Mouse (Mus musculus): ENCODE measurements around the gene B3gnt9. TPM values are rescaled to one million over a fixed set of nuclear protein-coding genes. Genes with fewer than 3 reads are reported as not detected.
A peak's percentile ranks its signal among the peaks of the same experiment; 100 is the strongest.

Gene B3gnt9
- polyA plus RNA-seq (2015; fragmentation: Nextera tagmentation; extraction: Ambion mirVana), result 45.5 and 49.2 TPM in 2 replicates

DNA sequence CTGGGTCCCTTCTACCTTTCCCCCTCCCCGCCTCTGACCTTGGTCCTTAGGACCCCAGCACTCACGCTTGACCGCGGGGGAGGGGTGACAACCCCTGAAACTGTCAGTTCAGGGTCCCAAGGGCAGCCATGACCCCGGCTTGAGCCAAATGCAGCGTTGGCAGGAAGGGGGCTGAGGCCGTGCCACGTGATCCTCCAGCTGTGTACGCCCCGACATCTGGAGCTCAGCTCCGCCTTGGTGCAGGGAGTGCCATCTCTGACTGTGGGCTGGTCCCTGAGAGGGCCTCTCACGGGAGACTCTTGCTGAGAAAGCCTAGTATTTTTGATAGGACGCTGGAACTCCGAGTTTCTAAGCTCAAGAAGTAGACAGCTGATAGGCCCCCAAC is at the start of gene B3gnt9:
Gene B3gnt9 (minus strand): TSS at position 188 of the 385 bp plus-strand sequence.
- H3K4me1 ChIP-seq, result peaks cover 43% of the 10 kb centered on the region
- peak within 1 kb of the TSS; percentile 67 for H3K4me3 ChIP-seq (replicated peaks)
- peaks cover 33% of the 10 kb centered on the region for H3K36me3 ChIP-seq

DNA sequence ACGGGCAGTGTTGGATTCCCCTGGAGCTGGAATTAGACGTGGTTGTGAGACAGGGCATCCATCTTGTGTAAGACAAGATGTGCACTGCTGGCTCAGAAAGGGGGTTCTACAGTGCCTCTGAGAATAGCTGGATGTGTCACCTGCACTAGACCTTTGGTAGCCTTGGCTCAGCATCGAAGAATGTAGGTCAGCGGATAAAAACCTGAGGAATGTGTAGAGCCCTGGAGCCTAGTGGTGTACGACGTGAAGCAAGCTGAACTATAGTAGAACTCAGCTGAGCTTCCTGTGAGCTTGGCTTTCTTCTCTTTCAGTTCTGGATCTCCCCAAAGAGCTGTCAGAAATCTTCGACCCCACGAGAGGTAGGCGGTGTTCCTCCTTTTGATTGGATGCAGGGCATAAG is 48.9 kb upstream of the B3gnt9 start:
- no peaks in the 10 kb centered on the region for H3K27me3 ChIP-seq
- no peak overlapping the region for H3K9ac ChIP-seq
- H3K4me1 ChIP-seq, result peaks cover 31% of the 10 kb centered on the region
- peaks cover 66% of the 10 kb centered on the region for H3K36me3 ChIP-seq
- no peak for ATAC-seq (ENCODE audit: insufficient number of reproducible peaks, low FRiP score, low TSS enrichment, low read depth)
- 77% methylated on average over 9 of the region's 9 CpGs for WGBS
- no peaks in the 10 kb centered on the region for H3K9me3 ChIP-seq (replicated peaks)
- H3K27ac ChIP-seq (replicated peaks), result peak overlapping the region; percentile 87; the same call in 1 of the 2 replicates
- no peak overlapping the region for H3K4me2 ChIP-seq (replicated peaks)
- no peak overlapping the region for H3K4me3 ChIP-seq (replicated peaks)

More for the DNA sequence above, at the start of gene B3gnt9:
- under 1% methylated on average over 14 of the region's 14 CpGs for WGBS
- H3K27ac ChIP-seq (replicated peaks), result peak within 1 kb of the TSS; percentile 95
- H3K4me2 ChIP-seq (replicated peaks), result peak within 1 kb of the TSS; percentile 92
- peaks cover 26% of the 10 kb centered on the region for H3K27me3 ChIP-seq
- H3K9me3 ChIP-seq (replicated peaks), result no peaks in the 10 kb centered on the region
- peak within 1 kb of the TSS; percentile 73 for H3K9ac ChIP-seq
- ATAC-seq (ENCODE audit: insufficient number of reproducible peaks, low FRiP score, low TSS enrichment, low read depth), result peak; percentile 86

DNA sequence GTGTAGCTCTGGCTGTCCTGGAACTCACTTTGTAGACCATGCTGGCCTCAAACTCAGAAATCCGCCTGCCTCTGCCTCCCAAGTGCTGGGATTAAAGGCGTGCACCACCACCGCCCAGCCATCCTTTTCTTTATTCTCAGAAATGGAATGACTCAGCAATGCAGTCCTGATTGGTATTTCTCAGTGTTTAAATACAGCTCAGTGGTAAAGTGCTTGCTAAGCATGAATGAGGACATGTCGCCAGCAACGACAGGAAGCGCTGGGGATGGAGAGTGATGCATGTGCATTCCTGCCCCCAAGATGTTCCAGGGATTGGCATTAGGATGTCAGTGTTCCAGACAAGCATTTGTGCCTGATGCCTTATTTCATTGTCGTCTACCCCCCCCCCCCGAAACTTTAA is 48.4 kb upstream of the B3gnt9 start:
- Histone ChIP-seq H3K36me3 (peaks cover 61% of the 10 kb centered on the region), H3K4me2 (replicated peaks) (no peak overlapping the region), H3K4me3 (replicated peaks) (no peak overlapping the region), H3K27ac (replicated peaks) (no peak overlapping the region), H3K27me3 (no peaks in the 10 kb centered on the region), H3K9ac (no peak overlapping the region), H3K4me1 (peaks cover 36% of the 10 kb centered on the region), H3K9me3 (replicated peaks) (no peaks in the 10 kb centered on the region)
- WGBS, result 80% methylated on average over 8 of the region's 8 CpGs
- ATAC-seq (ENCODE audit: insufficient number of reproducible peaks, low FRiP score, low TSS enrichment, low read depth), result no peak

DNA sequence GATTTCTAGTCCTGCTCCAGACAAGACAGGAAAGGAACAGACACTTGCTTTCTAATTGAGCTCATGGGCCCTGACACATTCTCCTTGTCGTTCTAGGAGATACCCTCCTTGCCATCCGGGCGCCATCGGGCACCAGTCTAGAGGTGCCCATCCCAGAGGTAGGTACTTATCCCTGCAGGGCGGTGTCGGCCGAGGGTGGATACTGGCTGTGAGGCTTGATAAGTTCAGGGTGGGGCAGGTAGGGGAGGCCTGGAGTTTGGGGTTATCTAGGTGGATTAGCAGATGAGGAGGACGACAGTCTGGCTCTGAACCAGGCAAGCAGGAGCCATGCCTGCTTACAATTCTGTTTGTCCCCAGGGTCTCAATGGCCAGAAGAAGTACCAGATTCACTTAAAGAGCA is 45.0 kb upstream of the B3gnt9 start:
- peaks cover 29% of the 10 kb centered on the region for H3K4me1 ChIP-seq
- 91% methylated on average over 8 of the region's 8 CpGs for WGBS
- H3K27me3 ChIP-seq, result no peaks in the 10 kb centered on the region
- no peak overlapping the region for H3K4me3 ChIP-seq (replicated peaks)
- peaks cover 50% of the 10 kb centered on the region for H3K36me3 ChIP-seq
- no peak for ATAC-seq (ENCODE audit: insufficient number of reproducible peaks, low FRiP score, low TSS enrichment, low read depth)
- H3K27ac ChIP-seq (replicated peaks), result no peak overlapping the region
- no peak overlapping the region for H3K4me2 ChIP-seq (replicated peaks)
- no peaks in the 10 kb centered on the region for H3K9me3 ChIP-seq (replicated peaks)
- no peak overlapping the region for H3K9ac ChIP-seq

DNA sequence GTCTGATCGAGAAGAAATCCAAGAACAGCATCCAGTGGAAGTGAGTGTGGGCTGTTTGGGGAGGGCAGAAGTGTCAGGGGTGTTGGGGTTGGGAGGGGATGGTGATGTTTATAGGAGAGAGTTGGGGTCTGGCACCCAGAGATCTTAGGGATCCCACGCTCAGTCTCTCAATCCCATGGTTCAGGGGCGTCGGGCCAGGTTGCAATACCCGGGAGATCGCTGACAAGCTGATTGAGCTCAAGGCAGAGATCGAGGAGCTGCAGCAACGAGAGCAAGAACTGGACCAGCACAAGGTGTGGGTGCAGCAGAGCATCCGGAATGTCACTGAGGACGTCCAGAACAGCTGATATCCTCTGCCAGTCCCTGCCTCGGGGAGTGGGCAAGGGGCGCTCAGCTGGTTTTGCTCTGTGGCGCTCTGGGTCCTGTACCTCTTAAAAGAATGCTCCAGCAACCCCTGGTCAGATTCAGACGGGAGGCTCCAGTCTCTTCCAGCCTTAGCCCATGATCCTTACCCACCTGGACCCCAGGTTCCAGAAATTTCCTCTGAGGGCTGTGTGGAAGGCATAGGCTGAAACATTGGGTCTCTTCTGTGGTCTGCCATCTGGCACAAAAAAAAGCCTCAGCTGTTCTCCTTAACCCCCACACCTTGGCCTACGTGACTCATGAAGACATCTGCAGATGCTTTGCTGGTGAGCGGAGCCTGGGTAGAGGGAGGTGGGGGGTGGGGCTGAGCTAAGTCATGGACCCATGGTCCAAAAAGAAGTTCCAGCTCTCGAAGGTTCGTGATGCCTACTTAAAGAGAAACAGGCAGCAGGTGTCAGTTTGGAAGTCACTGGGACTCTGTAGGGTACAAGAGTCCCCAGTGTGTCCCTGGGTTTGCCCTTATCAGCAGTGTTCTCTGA is 43.6 kb upstream of the B3gnt9 start:
- 50% methylated on average over 18 of the region's 18 CpGs for WGBS
- peaks cover 40% of the 10 kb centered on the region for H3K36me3 ChIP-seq

DNA sequence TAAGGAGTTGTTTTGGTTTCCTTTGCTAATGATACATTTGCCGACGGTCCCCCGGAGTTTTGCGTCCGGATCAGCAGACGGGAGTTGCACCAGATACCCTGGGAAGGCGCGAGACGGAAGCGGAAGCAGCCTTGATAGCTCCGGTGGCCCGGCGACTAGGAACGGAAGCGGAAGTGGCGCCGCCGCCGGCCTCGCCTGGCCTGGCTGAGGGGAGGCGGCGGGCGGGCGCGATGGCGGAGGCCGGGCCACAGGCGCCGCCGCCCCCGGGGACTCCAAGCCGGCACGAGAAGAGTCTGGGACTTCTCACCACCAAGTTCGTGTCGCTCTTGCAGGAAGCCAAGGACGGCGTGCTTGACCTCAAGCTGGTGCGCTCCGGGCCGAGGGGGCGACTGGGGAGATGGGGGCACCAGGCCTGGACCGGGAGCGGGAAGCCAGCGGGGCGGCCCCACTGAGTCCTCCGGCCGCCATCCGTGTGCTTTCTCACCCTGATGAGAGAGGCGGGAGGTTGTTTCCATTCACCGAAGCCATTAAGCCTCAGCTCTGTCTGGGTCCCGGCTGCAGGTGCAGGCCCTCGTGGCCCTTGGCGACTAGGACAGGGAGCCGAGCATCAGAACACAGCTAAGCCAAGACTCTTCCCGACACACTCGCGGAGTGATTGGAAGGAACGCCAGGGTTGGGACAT is 42.7 kb upstream of the B3gnt9 start, which contains the start of gene E2f4:
Gene E2f4 (plus strand): TSS at position 153 of the 682 bp plus-strand sequence.
- Histone ChIP-seq H3K27ac (replicated peaks) (peak within 1 kb of the TSS; percentile 79), H3K4me3 (replicated peaks) (peak within 1 kb of the TSS; percentile 99), H3K27me3 (no peaks in the 10 kb centered on the region), H3K9me3 (replicated peaks) (no peaks in the 10 kb centered on the region), H3K4me1 (peaks cover 18% of the 10 kb centered on the region), H3K36me3 (peaks cover 31% of the 10 kb centered on the region), H3K4me2 (replicated peaks) (peak within 1 kb of the TSS; percentile 85), H3K9ac (peak within 1 kb of the TSS; percentile 91)
- peak; percentile 84 for ATAC-seq (ENCODE audit: insufficient number of reproducible peaks, low FRiP score, low TSS enrichment, low read depth)
- under 1% methylated on average over 58 of the region's 58 CpGs for WGBS

More for the DNA sequence above, 43.6 kb upstream of the B3gnt9 start:
- no peaks in the 10 kb centered on the region for H3K27me3 ChIP-seq
- peak overlapping the region; percentile 91 for H3K9ac ChIP-seq
- no peak for ATAC-seq (ENCODE audit: insufficient number of reproducible peaks, low FRiP score, low TSS enrichment, low read depth)
- no peak overlapping the region for H3K27ac ChIP-seq (replicated peaks)
- H3K4me2 ChIP-seq (replicated peaks), result peak overlapping the region; percentile 85
- H3K9me3 ChIP-seq (replicated peaks), result no peaks in the 10 kb centered on the region
- peaks cover 18% of the 10 kb centered on the region for H3K4me1 ChIP-seq
- H3K4me3 ChIP-seq (replicated peaks), result peak overlapping the region; percentile 99

DNA sequence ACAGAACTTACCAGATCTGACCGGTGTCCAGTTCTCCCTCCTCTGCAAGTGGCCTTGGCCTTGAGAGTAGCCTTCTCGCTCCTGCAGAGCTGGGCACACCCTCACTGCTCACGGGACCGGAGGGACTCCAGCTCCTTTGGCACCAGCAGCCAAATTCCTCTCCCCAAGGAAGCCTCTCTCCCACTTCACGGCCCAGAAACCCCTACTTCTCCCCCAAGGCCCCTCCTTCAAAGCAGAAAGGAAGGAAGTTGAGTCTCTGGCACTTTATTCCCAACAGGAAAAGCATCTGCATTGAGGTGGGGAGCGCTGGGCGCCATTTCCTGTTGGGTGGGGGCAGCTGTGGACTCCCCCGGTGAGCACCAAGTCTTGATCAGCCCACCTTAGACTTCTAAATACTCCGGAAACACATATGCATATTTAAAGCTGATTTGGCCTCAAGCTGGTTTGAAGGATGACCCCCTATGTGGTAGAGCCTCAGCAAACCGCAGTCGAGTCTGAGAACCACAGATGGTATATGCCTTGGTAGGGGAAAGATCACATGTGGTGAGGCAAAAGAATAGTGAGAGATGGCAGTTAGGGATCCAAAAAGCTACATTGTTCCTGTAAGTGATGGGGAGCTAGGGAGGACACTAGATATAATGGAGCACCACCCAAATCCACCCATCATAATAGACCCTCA is 41.1 kb upstream of the B3gnt9 start, which contains the start of gene Exoc3l:
Gene Exoc3l (minus strand): TSS at position 207 of the 679 bp plus-strand sequence.
- Histone ChIP-seq H3K36me3 (peaks cover 16% of the 10 kb centered on the region), H3K27me3 (no peaks in the 10 kb centered on the region), H3K4me3 (replicated peaks) (peak within 1 kb of the TSS; percentile 99), H3K9ac (peak within 1 kb of the TSS; percentile 91; the same call in 1 of the 2 replicates), H3K4me1 (peaks cover 18% of the 10 kb centered on the region), H3K9me3 (replicated peaks) (no peaks in the 10 kb centered on the region), H3K4me2 (replicated peaks) (peak within 1 kb of the TSS; percentile 85), H3K27ac (replicated peaks) (peak within 1 kb of the TSS; percentile 79)
- ATAC-seq (ENCODE audit: insufficient number of reproducible peaks, low FRiP score, low TSS enrichment, low read depth), result no peak
- 60% methylated on average over 11 of the region's 11 CpGs for WGBS

DNA sequence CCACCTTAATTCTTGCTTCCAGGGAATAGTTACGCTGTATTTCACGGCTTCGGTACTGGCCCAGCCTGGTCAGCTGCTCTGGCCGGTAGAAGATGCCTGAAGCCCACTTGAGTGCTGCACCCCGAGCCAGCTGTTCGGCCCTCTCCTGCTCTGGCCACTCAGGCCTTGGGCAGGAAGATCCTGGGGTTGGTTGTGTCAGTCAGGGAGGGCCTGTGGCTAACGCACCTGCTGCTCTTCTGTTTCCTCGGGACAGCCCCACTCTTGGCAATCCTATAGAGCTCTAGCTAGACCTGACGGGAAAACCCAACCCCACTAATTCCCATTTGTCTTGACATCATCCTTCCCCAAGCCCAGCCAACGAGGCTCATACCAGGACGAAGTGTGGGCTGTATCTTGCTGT is 40.3 kb upstream of the B3gnt9 start:
- no peak for ATAC-seq (ENCODE audit: insufficient number of reproducible peaks, low FRiP score, low TSS enrichment, low read depth)
- no peak overlapping the region for H3K27ac ChIP-seq (replicated peaks)
- H3K4me2 ChIP-seq (replicated peaks), result no peak overlapping the region
- H3K27me3 ChIP-seq, result peaks cover 6% of the 10 kb centered on the region
- peaks cover 25% of the 10 kb centered on the region for H3K4me1 ChIP-seq
- no peaks in the 10 kb centered on the region for H3K9me3 ChIP-seq (replicated peaks)
- WGBS, result 63% methylated on average over 11 of the region's 11 CpGs
- H3K9ac ChIP-seq, result no peak overlapping the region
- H3K4me3 ChIP-seq (replicated peaks), result no peak overlapping the region
- H3K36me3 ChIP-seq, result peaks cover 9% of the 10 kb centered on the region

DNA sequence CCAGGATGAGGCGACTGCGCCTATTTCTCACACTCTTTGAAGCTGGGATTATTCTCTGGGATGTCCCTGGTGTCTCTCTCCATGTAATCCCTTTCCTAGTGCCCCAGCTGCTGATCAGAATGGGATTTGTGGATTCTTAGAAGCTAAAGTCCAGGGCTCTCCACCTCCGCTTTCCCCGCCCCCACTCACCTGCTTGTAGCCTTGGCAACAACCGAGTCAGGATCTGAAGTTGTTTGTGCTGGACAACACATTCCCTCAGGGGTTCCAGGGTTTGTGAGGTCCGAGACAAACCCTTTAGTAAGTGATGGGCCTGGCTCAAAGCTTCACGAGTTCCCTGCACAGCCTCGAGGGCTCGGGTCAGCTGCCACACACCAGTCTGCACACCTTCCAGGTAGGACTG is 39.8 kb upstream of the B3gnt9 start:
- Histone ChIP-seq H3K9ac (no peak overlapping the region), H3K27ac (replicated peaks) (no peak overlapping the region), H3K4me3 (replicated peaks) (no peak overlapping the region), H3K4me1 (peaks cover 29% of the 10 kb centered on the region), H3K4me2 (replicated peaks) (no peak overlapping the region), H3K36me3 (peaks cover 4% of the 10 kb centered on the region), H3K9me3 (replicated peaks) (no peaks in the 10 kb centered on the region), H3K27me3 (peaks cover 11% of the 10 kb centered on the region)
- 57% methylated on average over 9 of the region's 9 CpGs for WGBS
- no peak for ATAC-seq (ENCODE audit: insufficient number of reproducible peaks, low FRiP score, low TSS enrichment, low read depth)

DNA sequence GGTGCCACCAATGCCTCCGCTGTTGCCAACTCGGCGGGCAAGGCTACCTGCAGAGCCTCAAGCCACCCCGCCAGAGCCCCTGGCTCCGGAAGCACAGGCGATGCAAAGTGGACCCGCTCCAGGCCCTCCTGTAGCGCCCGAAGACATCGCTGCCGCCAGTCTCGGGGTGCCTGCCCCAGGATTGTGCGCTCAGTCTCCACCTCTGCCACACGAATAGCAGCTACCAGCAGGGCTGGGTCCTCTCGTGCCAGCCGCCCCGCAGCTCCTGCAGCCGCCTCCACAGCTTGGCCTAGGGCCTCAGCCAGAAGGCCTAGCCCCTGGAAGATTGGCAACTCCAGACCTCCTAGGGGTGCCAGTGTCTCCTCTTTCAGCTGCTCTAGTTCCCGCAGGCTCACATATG is 38.5 kb upstream of the B3gnt9 start:
- Histone ChIP-seq H3K27me3 (peaks cover 12% of the 10 kb centered on the region), H3K27ac (replicated peaks) (no peak overlapping the region), H3K4me2 (replicated peaks) (no peak overlapping the region), H3K4me1 (peaks cover 33% of the 10 kb centered on the region), H3K4me3 (replicated peaks) (no peak overlapping the region), H3K36me3 (no peaks in the 10 kb centered on the region), H3K9me3 (replicated peaks) (no peaks in the 10 kb centered on the region), H3K9ac (no peak overlapping the region)
- ATAC-seq (ENCODE audit: insufficient number of reproducible peaks, low FRiP score, low TSS enrichment, low read depth), result no peak
- 64% methylated on average over 19 of the region's 19 CpGs for WGBS

DNA sequence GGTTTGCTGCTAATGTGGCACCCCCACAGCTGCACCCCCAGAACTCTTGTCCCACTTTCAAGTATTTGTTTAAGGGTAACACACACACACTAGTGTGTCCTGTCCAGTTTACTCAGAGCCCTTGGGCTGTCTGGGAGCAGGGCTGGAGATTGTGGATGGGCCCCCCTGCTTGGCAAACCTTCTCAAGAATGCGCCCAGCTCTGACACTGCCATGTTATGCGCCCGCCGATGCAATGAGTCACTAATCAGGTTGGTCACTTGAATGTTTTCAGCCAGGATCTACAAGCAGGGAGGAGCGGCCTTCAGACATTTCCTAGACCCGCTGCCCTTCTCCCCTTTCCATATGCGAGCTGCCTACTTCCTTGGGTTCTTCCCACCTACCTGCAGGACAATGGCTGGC is 37.5 kb upstream of the B3gnt9 start:
- Histone ChIP-seq H3K9ac (no peak overlapping the region), H3K36me3 (no peaks in the 10 kb centered on the region), H3K27me3 (peaks cover 12% of the 10 kb centered on the region), H3K4me2 (replicated peaks) (no peak overlapping the region), H3K27ac (replicated peaks) (no peak overlapping the region), H3K4me3 (replicated peaks) (no peak overlapping the region), H3K4me1 (peaks cover 33% of the 10 kb centered on the region), H3K9me3 (replicated peaks) (no peaks in the 10 kb centered on the region)
- 65% methylated on average over 7 of the region's 7 CpGs for WGBS
- ATAC-seq (ENCODE audit: insufficient number of reproducible peaks, low FRiP score, low TSS enrichment, low read depth), result no peak

Measured in embryonic facial prominence, embryonic 15.5 days (tissue).